Mouse (Mus musculus): ENCODE measurements around the gene Gm4881.

Gm4881 gene

DNA sequence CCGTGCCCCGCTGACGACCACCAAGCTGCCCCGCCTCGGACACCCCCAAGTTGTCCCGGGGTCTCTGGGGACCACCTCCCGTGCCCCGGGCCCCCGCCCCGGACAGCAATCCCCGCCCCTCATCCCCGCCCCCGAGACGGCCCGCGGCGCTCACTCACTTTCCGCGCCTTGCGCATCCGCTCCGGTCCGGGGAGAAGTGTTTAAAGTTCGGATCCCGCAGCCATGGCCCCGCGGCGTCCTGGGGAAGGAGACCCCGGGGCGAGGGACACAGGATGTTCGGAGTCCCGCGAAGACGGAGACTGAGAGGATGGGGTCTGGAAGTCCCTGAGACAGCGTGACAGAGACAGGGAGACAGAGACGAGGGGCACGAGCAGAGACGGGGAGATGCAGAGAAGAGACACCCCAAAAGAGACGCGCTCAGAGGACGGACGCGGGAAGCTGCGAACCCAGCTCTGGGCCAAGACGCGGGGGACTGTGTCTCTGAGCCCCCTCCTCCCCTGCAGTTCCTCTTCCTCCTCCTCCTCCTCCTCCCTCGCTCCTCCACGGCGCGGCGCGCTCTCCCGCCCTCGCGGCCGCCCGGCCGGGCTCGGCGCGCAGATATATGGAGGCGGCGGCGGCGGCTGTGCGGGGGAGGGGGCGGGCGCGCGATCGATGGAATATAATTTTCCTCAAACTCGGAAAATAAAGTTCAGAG lies at the start of gene Gm4881:
Gene Gm4881, minus strand, starts transcription at position 238 of the 694 bp plus-strand sequence.
- DNase-seq (ENCODE audit: low spot score) = no peak

DNA sequence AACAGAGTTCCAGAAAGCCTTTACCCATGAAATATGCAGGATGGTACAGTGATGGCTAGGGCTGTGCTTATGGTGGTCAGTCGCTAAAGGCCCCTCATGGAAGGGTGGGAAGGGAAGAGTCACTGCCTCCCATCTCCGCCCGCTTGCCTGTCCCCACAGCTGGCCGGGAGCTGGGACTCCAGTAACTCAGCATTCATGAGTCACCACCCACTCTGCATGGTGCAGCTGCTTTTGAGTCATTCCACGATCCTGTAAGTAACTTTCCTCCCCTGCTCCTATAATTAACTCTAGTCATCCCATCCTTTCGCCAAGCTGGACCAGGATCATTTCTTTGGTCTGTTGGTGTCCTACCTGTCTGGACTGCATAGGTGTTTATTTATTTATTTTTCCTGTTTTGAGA lies 48.8 kb upstream of the Gm4881 start:
- DNase-seq (ENCODE audit: low spot score) = no peak

DNA sequence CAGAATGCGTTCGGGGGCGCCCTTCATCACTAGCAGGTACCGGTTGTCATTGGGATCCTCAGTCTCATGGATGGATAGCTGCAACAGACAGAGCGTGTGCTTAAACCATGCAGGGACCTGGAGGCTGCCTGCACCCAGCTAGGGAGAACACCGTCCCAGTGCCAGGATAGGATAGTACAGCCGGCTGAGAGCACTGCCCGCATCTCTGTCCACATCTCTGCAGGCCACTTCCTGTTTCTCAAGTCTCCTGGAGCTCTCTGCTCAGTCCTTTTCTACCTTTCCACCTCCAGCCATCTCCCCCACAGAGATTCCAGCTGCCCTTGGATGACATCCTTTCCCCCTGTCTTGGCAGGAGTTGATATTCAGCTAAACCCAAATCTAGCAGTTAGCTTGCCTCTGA lies 46.2 kb upstream of the Gm4881 start:
- DNase-seq (ENCODE audit: low spot score) = no peak

DNA sequence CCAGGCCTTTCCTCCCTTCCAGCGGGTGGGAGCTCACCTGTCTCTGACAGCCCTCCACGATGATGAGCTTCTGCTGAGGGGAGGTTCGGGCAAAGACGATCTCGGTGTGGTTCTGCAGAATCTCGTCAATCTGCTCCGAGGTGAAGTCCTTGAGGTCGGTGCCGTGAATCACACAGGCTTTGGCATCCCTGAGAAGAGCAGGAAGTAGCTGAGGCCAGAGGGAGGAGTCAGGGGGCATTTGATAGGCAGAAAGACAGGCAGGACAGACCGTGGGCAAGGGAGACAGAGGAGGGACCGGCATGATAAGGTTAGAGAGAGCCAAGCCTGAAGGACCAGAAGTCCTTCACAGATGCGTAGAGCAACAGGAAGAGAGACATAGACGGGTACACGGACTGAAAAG lies 43.6 kb upstream of the Gm4881 start:
- no peak for DNase-seq (ENCODE audit: low spot score)

DNA sequence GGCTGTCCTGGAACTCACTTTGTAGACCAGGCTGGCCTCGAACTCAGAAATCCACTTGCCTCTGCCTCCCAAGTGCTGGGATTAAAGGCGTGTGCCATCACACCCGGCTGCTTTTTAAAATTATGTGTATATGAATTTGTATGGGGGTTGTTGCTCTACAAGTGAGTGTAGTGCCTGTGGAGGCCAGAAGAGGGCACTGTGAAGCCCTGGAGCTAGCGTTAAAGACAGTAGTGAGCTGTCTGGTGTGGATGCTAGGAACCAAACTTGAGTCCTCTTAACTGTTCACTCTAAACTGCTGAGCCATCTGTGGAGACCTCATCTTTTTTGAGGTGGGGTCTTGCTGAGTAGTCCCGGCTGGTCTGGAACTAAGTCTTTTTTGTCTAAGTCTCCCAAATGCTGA lies 41.5 kb upstream of the Gm4881 start:
- no peak for DNase-seq (ENCODE audit: low spot score)

DNA sequence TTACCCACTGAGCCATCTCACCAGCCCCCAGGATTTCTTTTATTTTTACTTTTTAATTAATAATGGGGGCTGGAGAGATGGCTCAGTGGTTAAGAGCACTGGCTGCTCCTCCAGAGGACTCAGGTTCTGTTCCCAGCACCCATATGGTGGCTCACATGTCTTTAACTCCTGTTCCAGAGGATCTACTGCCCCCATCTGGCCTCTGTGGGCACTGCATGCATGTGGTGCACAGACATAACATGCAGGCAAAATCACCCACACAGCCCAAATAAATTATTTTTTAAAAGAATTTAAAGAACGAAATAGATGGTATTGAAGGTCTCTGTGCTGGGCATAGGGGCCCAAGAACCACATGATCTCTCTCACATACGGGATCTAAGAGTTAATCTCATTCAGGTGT lies 40.0 kb upstream of the Gm4881 start:
- no peak for DNase-seq (ENCODE audit: low spot score)

DNA sequence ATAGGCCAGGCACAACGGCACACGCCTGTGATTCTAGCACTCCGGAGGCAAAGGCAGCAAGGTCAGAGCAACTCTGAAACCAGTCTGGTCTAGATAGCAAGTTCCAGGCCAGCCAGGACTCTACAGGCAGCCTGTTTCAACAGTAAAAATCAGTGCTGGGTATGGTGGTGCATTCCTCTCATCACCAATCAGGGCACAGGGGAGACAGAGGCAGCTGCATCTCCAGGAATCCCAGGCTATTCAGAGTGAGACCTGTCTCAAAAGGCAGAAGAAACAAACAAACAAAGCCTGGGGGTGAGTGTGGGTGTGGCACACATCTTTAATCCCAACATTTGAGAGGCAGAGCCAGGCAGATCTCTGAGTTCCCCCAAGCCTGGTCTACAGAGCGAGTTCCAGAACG lies 39.1 kb upstream of the Gm4881 start:
- DNase-seq (ENCODE audit: low spot score) = no peak

DNA sequence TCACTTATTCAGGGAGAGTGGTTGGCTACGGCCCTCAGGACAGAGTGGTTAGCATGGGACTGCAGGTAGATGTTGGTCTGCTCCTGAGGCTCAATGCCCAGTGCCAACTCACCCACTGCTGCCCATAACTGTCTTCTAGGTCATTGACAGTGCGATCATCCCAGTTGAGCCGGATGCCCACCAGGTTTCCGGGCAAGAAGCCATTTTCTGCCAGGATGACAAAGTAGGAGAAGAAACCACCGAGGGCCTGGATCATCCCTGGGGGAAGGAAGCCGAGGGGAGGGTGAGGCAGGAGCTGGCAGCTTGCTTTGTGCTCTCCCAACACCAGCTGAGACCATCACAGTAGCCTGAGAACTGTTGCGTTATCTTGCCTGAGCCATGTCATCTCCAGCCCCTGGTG lies 36.1 kb upstream of the Gm4881 start:
- no peak for DNase-seq (ENCODE audit: low spot score)

DNA sequence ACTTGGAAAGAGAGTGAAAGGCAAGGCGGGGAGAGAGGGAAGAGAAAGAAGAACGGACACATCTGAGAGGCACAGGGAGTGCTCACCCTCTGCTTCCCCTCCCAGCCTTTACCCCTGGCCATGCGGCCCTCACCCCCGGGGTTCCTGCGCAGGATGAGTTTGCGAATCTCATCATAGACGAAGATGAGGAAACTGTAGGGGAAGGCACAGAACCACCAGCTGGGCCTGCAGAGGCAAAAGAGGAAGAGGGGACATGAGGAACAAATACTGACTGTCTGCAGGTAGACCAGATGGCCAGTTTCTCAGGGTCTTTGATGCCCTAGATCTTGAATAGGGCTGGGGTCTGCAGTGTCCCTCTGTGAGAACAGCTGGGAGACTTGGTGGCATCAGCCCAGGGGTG lies 34.5 kb upstream of the Gm4881 start:
- DNase-seq (ENCODE audit: low spot score) = no peak

DNA sequence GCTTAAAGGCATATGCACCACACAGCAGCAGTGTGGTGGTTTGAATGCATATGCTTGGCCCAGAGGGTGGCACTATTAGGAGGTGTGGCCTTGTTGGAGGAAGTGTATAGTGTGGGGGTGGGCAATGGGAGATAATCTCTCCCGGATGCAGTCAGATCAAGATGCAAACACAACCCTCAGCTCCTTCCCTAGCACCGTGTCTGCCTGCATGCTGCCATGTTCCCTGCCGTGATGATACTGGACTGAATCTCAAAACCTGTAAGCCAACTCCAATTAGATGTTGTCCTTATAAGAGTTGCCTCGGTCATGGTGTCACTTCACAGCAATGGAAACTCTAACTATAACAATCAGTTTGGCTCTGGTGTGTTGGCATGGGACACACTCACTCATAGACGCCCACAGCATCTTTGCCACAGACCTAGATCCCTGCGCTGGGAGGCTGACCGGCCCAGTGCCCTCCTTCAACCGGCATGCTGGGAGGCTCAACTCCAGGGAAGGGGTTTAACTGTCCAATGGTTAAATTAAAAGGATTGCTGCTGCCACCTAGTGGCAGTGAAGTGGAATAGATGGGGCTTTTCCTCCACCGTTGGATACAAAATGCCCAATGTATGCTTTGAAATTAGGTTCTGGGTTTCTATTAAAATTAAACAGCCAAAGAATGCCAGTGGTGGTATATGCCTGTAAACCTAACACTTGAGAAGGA lies 30.8 kb upstream of the Gm4881 start:
- no peak for DNase-seq (ENCODE audit: low spot score)

DNA sequence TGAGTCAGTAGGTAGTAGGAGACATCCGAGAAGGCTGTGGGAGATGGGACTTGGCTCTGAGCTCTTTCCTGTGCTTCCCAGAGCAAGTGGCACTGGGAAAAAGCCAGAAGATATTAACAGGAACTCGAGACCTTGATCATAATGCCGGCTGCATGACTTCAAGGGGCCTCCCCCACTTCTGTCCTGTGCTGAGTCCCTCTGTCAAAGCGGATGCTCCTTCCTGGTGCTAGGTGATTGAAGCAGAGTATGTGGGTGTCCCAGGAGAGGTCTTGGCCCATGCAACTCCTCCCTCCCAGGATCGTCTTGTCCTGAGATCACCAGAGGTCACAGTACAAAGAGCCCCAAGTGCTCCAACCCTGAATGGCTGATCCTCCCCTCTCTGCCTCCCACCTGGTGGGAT lies 29.6 kb upstream of the Gm4881 start:
- DNase-seq (ENCODE audit: low spot score) = no peak

DNA sequence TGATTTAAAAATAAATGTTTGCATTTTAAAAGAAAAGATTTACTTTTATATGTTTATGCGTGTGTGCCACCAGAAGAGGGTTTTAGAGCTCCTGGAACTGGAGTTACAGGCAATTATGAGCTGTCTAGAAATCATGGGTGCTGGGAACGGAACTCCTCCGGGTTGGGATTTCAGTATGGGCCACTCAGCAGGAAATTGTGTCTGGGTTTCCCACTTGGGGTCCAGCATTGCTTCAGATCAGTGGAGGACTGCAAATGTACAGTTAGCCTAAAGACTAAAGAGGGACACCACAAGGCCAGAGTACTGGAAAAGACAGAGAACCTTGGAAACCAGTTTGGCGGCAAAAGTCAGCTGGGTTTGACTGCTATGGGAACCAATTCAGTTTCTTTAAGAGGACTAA lies 28.9 kb upstream of the Gm4881 start:
- no peak for DNase-seq (ENCODE audit: low spot score)

DNA sequence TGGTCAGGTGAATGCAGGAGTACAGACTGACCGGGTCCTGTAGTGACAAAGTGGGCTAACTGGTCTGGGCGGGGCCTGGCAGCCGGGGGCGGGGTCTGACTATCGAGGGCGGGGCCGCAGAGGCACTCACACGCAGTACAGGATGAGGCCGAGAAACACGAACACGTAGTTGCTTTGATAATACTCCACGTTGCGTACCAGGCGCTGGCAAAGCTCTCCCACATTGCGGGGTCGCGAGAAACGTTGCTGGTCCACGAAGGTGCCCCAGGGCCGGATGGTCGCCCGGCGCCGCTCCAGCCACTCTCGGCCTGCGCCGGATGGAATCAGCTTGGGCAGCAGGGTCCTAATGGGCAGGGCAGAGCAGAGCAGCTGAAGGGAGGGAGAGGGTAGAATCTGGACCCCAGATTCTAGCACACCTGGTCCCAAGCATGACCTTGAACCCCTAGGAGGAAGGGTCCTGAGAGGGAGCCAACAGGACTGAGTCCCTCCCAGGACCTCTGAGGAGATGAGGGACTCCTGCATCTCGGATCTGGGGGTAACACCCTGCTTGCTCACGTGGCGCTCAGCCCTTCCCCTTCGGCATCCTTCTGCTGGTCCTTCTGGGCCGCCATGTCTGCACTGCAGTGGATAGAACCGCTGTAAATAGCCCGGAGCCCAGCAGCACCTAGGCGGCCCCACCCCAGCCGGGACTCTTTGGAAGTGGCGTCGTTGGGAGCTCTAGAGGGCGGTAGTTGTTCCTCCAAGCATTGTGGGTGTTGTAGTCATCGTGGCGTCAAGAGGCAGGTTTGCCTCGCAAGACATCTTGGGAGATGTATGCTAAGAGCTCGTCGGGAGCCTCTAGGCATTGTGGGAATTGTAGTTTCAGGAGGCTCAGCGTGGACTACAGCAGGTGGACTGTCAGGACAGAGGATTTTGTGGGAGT lies 27.9 kb upstream of the Gm4881 start, which contains the start of gene Rabac1:
Gene Rabac1, minus strand, starts transcription at position 783 of the 922 bp plus-strand sequence.
- DNase-seq (ENCODE audit: low spot score) = peak; percentile 69

DNA sequence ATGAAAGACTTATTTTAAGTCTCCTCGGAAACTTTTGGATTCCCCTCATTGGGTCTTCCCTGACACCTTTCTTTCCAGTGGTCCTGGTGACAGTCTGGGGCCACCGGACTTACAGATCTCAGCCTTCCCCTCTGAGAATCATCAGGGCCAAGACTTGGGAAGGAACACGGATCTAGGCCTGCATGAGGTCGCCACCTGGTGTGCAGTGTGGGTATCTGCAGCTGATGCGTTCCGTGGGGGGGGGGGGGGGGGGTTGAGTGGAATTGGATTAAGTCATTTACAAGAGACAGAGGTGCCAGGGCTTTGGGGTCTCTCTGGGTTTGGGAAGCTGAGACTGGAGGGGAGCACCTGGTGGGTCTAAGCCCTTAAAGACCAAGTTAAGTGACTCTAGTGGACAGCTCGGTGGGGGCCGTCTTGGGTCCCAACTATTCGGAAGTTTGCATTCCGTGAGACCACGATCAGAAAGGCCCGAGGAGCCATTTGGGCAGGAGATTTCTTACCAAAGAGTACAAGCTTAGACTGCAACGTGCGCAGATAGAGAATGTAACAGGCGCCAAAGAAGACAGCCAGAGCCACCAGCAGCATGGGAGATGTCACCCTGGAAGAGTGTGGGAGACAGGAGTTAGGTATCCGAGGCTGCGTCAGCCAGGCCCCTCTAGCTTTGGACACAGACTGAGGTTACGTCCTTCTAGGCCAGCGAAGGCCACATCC lies 27.1 kb upstream of the Gm4881 start:
- DNase-seq (ENCODE audit: low spot score) = no peak

DNA sequence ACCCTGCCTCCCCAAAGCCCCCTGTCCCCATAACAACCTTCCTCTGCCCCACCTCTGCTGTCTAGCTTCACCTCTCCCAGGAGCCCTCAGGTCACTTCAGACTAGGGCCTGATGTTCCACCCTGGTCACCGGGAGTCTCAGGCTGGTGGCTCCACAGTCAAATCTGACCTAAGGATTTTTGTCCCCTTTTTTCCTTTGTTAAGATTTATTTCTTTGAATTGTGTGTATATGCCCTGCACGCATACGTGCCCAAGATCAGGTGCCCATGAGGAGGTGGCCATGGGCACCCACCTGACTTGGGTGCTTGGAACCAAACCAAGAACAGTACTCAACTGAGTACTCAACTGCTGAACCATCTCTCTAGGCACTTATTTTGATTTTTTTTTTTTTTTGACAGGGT lies 26.0 kb upstream of the Gm4881 start:
- no peak for DNase-seq (ENCODE audit: low spot score)

DNA sequence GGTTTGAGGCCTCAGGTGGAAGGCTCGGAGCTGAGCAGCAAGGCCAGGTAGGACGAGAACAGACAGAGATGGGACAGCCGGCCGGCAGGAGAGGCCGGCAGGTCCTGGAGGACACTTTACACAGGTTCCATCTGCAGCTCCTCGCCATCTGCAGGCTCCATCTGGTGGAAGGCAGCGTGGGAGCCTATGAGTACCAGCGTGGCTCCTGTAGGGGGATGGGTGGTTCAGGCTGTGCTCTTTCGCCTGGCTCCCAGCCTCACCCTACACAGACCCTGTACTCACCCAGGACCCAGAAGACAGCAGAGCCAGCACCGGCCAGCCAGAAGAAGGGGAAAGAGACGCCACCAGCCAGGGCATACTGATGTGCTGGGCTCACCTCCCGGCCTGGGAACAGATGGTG lies 25.5 kb upstream of the Gm4881 start:
- DNase-seq (ENCODE audit: low spot score) = no peak

DNA sequence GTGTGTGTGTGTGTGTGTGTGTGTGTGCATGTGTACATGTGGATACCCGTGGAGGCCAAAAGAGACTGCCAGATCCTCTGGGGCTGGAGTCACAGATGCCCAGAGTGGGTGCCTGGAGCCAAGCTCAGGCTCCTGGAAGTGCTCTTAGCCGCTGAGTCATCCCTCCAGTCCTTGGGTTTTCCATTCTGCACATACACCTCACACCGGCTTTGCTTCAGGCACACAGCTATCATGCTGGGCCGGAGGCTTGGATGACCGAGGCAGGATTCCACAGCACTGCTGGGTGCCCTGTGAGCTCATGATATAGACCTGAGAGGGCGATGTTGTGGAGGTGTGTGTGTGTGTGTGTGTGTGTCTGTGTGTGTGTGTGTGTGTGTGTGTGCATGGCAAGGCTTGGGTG lies 24.2 kb upstream of the Gm4881 start:
- DNase-seq (ENCODE audit: low spot score) = no peak

DNA sequence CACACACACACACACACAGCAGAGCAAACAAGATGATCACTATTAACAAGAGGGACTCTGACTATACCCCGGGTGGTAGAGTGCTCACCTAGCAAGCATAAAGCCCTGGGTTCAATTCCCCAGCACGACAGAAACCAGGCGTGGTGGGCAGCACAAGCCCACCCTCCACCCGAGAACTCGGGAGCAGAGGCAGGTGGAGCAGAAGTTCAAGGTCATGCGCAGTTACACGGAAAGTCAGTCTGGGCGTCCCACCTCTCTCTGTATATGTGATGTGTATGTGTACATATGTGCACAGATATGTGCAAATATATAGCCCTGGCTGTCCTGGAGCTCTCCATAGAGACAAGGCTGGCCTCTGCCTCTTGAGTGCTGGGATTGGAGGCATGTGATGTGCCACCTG lies 23.7 kb upstream of the Gm4881 start:
- DNase-seq (ENCODE audit: low spot score) = no peak

DNA sequence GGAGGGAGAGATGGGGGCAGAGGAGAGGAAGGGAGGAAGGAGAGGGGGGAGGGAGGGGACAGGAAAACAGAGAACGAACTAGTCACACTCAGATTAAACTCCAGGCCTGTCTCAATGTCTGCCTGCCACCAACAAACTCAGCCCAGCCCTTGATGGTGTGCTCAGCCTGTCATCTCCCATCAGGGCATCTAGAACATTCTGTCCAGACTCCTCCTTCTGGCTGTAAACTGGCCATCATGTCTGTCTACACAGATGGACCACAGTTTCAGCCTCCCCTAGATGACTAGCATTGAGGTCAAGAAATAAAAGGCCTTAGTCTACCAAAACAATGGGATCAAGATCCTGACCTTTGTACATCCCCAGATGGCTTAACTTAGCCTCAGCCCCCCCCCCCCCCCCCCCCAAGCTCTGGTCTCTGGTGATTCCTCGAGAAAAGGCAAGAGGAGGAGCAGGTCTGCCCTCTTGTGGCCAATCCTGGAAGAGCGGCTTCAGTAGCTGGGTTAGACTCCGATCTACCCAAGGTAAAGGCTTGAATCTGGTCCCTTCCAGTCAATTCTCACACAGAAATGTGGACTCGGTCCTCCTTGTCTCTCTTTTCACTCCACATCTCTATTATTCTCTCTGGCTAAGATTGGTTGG lies 20.7 kb upstream of the Gm4881 start:
- DNase-seq (ENCODE audit: low spot score) = peak; percentile 44

DNA sequence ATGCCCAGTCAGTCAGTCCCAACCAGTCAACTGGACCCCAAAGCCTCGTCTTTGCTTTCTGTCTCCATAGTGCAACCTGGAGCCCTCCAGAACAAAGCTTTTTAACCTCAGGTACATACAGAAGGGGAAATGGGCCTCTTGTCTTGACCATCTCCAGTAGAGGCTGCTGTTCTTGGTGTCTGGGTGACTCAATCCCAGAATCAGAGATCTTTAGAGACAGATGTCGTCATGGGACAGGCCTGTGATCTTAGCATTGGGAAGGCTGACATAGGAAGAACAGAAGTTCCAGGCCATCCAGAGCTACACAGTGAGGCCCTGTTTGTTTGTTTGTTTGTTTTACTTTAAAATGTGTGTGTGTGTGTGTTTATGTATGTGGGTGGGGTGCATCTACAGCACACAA lies 20.0 kb upstream of the Gm4881 start:
- no peak for DNase-seq (ENCODE audit: low spot score)

DNA sequence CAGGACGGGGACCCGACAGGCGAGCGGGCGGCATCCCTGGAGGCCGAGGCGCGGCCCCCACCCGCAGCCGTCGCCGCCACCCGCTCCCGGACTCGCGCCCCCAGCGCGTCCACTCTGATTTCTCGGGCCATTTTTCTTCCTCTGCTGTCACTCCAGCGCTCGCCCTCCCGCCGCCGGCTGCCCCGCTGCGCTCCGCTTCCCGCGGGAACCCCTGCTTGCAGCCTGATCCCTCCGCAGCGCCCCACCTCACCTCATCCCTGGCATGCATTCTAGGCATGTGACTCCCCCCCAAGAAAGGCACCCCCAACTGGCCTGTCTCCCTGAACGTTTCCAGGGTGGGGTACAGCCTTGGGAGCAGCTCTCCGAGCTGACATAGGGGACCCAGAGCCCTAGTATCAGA lies 10.9 kb upstream of the Gm4881 start:
- DNase-seq (ENCODE audit: low spot score) = no peak

DNA sequence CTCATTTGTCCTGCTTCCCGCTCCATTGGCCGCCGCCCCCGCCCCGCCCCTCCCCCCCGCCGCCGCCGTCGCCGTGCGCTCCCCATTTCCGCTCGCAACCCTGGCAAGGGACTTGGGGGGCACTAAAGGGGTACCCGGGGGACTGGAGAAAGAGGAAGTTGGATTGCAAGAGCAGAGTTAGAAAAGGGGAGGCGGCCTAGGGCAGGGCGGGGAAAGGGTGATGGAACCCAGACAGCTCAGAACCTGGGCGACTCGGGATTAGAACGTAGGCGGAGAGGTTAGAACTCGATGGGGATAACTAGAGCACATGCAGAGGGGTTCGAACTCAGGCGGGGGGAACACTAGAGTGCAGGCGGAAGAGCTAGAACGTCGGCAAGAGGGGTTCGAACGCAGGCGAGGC lies 10.2 kb upstream of the Gm4881 start:
- DNase-seq (ENCODE audit: low spot score) = no peak
